Mouse (Mus musculus) liver, adult 2 months (tissue): ENCODE data around the gene Prickle2.

ENCODE experiments used
- CTCF ChIP-seq: fragments of 200-500 bp; IDR thresholded peaks from 2 replicates; pipeline ENCODE4 v1.5.1; 2011; ENCODE audit warnings: low read depth, low read length, control low read depth
- POLR2A ChIP-seq: fragments of 200-500 bp; IDR thresholded peaks from 2 replicates; pipeline ENCODE4 v1.6.1; 2011; ENCODE audit warnings: low read length, control low read depth; ENCODE audit not compliant: insufficient read depth; ENCODE audit errors: extremely low read depth

- TF ChIP-seq CTCF = no peak
- TF ChIP-seq POLR2A = no peak
Measured at GRCm38 (mm10) chr6:92708137-92708536, 2.2 kb upstream of the Prickle2 start.
